Mouse (Mus musculus): ENCODE data around the gene Pygb.

Gene Pygb

DNA sequence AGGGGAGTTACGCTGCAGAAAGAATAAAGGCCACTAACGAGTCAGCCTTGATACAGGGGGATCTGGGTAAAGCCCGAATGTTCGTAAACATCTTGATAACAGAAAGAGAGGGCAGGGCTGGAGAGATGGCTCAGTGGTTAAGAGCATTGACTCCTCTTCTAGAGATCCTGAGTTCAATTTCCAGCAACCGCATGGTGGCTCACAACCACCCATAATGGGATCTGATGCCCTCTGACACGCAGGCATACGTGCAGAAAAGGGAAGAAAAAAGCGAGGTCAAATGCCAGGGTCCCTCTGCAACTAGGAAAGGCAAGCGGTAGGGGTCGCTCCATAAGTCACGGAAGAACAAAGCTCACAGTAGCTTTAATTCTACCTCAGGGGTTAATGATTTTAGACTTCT is 54.6 kb downstream of the Pygb start:
- no peak for DNase-seq (ENCODE audit: low read depth, low spot score)

DNA sequence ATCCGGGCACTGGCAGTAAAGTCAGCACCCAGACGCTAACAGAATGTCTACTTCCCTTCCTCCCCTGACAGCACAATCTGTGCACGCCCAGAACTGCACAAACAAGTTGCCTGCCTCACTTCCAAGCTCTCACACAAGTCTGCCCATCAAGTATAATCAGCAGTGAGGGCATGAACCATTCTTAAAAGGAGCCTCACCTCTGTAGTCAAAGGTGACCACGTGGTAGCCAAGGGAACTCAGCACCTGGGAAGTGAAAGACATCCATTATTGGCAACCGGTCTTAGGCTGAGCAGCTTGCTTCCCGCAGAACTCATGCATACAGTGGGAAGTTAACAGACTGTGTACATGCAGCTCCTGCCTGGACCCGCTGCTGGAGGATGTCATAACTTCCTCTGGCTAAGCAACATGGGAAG is 55.5 kb downstream of the Pygb start:
- DNase-seq (ENCODE audit: low read depth, low spot score): no peak

DNA sequence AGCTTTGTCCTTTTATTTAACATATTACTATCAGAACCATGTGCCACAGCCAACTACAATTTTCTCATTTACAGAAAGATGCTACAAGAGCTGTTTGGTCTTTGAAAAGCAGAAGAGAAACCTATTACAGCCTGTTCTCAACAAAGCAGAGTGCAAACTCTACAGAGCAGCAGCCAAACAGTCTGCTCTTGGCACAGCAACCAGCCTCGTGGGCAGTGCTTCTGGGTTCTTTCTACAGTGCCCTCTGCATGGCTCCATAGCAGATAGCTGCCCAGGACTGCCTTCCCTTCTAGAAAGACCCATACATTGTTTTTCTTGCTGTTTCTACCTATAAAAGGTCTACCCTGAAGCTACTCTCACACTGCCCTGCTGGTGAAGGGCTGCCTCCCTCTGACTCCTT is 58.3 kb downstream of the Pygb start:
- no peak for DNase-seq (ENCODE audit: low read depth, low spot score)

DNA sequence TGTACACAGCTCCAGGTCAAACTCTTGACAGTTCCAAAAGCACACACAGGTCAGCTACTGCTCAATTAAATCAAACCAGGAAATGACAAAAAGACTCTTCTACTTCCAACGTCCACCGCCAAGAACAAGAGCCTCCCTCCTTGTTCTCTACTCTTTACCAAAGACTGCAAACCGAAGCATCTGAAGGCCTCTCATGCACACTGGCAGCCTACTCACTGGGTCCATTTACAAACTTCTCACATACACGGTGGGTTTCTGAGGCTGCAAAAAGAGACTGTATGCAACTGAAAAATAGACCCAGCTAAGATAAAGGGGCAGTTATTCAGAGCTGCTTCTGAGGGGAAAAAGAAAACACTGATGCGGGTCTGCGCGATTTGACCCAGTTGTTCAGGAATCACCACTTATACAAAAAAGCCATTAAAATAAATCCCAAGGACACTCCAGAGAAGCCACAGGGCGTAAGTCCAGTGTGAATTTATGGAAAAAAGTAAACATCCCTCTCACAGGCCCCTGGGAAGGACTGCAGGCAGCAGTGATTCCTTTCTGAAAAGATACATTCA is 61.0 kb downstream of the Pygb start:
- no peak for DNase-seq (ENCODE audit: low read depth, low spot score)

DNA sequence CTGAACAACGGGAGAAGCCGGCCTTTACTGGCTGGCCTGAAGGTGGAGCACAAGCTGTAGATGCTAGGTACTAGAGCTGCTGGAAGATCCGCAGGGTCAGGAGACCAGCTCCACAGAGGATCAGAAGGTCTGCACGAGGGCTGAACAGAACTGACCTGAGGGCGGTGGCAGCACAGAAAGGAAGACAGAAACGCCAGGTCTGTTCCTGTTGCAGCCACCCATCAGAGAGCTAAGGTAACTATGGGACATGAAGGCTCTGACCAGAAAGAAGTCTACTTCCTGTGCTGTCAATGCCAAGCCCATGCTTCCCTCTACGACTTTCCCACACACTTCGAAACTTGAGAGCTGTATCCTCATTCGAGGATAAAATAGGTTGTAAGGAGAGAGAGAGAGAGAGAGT is 64.7 kb downstream of the Pygb start:
- DNase-seq (ENCODE audit: low read depth, low spot score): no peak

DNA sequence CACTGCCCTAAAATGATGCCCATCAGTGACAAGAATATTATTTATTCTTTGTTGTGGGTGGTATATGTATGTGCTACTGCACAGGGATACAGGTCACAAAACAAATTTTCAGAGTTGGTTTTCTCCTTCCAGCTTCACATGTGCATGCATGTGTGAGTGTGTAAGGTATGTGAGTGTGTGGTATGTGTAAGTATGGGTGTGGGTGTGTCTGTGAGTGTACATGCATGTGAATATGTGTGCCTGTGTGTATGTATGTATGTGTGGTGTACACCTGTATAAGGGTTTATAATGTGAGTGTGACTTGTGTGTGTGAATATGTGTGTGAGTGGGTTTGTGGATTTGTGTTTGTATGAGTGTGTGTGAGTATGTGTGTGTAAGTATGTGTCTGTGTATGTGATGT is 68.7 kb downstream of the Pygb start:
- no peak for DNase-seq (ENCODE audit: low read depth, low spot score)

DNA sequence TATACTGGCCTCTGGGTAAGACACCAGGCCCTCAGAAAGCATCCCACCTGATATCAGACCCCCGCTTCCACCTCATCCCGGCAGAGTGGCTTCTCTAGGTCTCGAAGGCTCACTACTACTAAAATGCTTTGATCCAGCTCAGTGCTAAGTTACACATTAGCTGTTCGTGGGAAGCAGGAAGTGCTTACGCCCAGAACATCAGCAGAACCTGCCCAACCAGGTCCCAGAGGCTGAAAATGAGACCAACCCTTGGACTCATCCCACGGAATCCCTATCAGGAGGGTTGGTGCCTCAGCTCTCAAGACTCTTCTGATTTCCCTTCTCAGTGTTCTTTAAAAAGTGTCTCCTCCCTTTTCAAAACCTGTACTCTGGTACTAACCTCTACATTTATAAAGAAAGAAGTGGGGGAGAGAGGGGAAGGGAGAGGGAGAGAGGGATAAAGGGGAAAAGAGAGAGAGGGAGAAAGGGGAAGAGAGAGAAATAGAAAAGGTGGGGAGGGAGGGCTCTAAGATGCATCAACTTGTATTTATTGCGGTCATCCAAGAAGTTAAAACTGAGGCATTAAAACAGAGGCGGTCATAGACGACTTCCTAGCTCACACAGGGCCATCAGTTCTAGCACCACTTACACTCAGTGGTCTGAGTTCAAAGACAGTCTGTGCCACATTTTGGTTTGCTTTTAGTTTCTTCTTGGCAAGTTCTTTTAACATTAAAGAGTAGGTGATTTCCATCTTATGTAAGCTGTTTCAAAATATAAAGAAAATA is 72.4 kb downstream of the Pygb start:
- DNase-seq (ENCODE audit: low read depth, low spot score): no peak

DNA sequence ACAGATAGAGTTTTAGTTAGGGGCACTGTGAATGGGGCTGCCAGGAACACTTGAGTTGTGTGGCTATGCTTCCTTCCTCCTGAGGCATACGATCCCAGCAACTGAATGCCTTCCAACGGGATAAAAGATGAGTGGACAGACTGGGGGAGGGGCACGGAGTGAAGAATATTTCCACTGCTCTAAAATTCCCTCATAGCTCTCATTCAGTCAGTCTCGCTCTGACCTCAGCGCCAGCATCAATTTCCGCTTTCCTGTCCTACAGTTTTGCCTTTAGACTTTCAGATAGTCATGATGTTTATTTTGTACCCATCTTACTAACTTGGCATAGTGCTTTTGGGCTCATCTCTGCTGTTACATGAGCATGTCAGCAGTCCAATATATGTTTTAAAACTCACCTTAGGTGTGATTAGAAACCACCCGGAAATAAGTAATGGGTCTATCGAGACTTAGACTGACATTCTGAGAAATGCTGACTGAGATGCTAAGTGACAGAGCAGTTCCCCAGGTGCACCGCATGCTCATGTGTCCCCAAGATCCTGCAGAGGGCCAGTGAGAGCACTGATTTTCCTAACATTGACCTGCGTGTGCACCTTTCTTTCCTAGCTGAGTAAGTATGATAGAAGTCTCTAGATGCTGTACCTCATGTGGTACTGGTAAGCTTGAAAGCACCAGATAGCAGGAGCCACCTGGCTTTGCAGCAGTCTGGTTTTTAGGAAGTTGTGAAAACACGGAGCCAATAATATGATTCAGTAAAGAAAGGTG is 73.4 kb downstream of the Pygb start:
- no peak for DNase-seq (ENCODE audit: low read depth, low spot score)

DNA sequence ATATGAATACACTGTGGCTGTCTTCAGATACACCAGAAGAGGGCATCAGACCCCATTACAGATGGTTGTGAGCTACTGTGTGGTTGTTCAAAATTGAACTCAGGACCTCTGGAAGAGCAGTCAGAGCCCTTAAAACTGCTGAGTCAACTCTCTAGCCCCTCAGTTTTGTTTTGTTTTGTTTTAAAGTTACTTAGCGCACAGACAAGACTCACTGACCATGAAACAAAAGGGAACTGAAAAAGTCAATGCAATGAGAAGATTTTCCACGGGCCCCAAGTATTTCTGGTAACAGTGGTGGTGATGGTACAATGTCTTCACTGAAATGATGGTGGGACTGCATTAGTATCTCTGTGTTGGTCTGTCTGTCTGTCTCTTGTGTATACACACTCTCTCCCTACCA is 74.6 kb downstream of the Pygb start:
- DNase-seq (ENCODE audit: low read depth, low spot score): no peak

DNA sequence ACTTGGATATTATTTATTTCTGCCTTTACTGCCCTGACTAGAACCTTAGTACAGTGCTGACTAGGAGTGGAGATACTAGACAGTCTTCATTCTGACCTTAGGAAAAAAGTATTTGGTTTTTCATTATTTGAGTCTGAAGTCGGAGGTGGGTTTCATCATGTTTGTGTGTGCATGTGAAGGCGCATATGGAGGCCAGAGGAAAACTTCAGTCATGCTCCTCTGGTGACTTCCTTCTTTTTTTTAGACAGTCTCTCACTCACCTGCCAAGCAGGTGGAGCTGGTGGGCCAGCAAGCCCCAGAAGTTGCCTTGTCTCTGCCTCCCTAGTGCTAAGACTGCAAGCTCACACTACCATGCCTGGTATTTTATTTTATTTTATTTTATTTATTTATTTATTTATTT is 80.5 kb downstream of the Pygb start:
- no peak for DNase-seq (ENCODE audit: low read depth, low spot score)

DNA sequence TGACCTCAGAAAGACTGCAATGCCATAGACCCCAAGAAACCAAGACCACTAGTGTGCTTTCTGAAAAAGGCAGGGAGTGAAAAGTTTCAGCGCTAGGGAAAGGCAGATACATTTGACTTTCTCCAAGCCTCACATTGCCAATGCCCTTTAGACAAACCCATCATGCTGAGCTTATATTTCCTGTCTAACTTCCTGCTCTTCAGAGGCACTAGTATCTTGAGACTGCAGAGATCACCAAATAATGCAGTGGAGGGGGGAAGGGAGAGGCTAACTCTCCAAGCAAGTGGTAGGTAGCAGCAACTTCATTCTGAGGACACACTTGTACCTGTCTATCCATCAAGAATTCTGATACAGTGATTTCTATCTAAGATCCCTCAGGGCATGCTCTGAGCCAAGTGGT is 82.9 kb downstream of the Pygb start:
- no peak for DNase-seq (ENCODE audit: low read depth, low spot score)

DNA sequence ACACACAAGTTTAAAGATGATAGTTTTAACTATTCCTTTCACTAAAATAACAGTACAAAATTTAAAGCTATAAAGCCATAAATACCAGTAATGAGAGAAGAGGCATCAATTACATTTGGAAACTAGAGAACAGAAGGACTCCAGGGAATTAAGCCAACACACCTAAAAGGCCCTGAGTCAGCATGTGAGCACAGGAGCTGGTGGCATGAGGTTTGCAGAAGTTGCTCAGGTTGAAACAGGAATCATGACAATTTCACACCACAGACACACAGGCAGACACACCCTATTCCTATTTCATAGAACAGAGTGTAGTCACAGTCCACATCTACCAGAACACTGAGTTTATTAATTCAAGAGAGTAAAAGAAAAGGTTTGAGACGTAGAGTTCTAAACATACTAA is 88.0 kb downstream of the Pygb start:
- DNase-seq (ENCODE audit: low read depth, low spot score): no peak

DNA sequence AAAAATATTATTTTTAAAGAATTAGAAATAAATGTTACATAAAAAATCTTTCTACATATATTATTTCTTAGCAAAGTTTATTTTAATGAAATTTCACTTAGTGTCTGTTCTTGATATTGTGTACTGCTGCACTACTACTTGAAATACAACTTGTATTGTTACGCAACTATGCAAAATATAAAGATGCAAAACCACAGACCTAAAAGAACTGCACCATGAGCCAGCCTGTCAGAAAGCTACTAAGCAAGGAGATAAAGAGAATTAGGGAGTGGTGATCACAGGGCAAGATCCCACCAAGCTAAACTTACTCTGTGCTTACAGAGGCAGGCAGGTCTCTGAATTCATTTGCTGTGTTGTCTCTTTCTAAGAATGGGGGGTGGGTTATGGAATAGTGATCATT is 88.7 kb downstream of the Pygb start:
- no peak for DNase-seq (ENCODE audit: low read depth, low spot score)

DNA sequence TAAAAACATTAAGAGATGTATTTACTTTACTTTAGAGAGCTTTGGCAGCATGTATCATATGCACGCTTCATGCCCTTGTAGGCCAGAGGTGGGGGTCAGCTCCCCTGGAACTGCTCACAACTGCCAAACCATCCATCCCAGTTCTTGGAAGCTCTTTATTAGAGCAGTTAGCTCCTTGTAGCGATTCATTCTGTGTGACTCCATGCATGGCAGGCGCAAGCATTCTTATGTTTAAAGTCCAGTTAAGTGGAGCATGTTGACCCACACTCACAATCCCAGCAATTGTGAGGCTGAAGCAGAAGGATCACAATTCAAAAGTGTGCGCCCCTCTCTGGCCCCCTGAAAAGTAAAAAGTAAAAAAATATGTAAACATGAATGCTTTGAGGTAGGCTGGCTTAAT is 91.0 kb downstream of the Pygb start:
- no peak for DNase-seq (ENCODE audit: low read depth, low spot score)
